Mouse (Mus musculus) adipocyte (in vitro differentiated cells): ENCODE results near the gene Cenpn.

ENCODE experiments used
- DNase-seq: peaks from one replicate; pipeline ENCODE4 v3.0.0-alpha.2; 2016; ENCODE audit warnings: low spot score

Gene Cenpn

GRCm38 (mm10) chr8:116942284-116943058 is 20.9 kb downstream of the Cenpn start:
- DNase-seq: peak; percentile 51

DNA sequence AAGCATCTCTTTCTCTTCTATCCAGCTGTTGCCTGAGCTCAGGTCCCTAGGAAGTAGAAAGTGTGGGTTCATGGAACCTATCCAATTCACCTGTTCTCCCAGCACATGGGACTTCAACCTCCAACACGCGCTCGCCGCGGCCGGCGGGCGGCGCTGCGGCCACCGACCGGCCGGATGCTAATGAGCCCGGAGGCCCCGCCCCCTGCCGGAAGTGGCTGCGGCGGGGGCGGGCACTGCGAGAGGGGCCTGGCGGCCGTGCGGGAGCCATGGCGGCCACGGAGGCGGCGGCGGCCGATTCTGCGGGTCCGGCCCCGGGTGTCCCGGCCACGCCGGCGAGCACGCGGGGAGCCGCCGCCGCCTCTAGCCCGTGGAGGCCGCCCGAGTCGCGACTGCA is 21.6 kb downstream of the Cenpn start, which contains the start of gene Atmin:
Gene Atmin, plus strand, starts transcription at position 233 of the 394 bp plus-strand sequence.
- DNase-seq: peak; percentile 88

DNA sequence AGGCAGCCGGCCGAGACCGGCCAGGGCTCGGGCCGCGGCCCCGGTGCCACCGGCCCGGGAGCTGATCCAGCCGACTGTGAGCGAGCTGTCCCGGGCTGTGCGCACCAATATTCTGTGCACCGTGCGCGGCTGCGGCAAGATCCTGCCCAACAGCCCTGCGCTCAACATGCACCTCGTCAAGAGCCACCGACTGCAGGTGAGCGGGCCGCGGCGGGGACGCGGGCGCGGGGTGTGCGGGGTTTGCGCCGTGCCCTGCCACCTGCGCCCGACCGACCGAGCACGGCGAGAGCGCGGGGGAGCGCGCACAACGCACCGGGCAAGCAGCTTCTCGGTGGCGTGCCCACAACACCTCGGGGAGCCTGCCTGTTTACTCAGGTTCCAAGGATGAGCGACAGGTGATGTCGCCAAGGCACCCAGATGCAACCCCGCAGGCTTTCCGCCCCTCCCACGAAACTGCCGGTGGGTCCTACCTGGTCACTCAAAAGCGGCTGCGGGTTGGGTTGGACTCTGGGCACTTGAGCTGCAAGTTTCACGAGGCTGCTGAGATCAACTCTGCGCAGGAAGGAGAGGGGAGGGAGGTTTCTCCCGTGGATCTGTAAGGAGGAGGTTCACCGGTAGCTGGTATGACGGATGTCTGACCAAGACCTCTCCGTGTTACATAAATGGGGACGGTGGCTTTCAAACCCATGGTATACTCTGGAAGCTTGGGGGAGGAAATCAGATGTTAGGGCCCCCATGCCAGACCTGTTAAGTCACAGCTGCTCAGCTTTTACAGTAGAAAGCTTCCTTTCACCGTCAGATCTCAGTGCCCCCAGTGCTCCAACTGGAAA is 22.2 kb downstream of the Cenpn start:
- DNase-seq: peak; percentile 44

DNA sequence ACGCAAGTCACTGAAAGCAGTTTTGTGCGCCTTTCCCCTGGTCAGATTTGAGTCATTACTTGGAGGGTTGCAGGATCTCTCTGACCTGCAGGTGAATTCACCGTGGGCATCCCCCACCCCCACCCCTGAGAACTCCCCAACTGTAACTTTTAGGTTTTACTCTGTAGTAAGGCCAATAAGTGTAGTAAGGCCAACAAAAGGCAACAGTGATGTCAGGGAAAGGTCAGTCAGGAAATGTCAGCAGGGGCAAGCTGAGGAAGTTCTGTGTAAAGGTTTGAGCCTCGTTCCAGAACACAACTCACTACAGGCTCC is 22.8 kb downstream of the Cenpn start:
- no peak for DNase-seq

DNA sequence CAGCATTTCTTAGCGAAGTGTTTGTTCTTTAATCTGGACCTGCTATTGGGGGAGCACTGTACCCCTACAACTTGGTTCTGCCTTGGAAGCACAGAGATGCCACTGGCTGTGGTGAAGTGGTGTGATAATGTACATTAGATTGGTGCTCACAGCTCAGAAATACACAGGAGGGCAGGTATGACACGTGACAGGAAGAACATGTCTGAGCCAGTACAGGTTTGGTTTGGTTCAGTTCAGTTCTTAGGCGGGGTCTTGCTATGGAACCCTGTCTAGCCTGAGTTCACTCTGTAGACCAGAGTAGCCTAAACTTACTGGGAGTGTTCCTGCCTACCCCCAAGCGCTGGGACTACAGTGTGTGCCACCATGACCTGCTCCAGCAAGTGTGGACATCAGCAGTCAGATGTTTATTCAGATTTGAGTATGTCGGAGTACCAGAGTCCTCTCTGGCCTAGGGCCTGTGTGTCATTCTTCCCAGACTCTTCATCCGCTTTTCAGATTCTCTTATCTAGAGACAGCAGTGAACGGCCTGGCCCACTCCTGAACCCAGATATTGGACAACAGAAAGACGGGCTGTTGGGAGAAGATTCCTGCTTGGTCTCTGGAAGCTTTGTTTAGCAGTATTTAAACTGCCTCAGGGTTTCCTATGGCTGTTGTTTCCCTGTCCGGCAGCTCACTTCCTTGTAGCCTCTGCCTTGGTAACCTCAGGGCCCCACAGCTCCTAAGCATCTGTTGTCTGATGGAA is 23.8 kb downstream of the Cenpn start:
- DNase-seq: no peak

GRCm38 (mm10) chr8:116946268-116946838 is 24.8 kb downstream of the Cenpn start:
- no peak for DNase-seq

DNA sequence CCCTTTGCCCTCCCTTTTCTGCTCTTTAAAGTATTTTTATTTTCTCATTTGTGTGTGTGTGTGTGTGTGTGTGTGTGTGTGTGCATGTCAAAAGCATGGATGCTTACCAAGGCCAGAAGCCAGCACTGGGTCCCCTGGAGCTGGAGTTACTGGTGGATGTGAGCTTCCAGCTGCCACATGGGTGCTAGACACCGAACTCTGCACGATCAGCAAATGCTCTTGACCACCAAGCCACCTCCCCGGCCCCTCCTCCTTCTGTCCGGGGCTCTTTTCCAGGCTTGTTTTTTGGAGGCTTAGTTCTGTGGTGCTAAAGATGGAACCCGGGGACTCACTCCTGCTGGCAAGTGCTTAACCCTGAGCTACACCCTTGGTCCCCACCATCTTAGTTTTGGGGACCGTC is 25.3 kb downstream of the Cenpn start:
- no peak for DNase-seq

DNA sequence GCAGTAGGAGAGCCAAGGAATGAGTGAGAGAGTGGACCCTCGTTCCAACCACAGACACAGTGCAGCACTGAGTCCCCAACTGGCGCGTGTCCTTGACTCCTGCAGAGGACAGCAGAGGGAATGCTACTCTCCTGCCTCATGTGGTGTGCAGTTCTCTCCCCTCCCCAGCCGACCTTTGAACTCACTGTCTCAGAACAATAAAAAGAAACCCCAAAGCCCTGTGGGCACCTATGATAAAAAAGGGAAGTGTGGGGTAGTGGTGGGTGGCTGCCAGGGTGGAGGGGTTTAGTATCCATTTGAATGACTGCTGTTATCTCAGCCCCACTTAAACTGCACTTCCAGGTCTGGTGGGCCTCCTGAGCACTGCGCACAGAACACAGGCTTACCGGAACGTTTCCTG is 26.1 kb downstream of the Cenpn start:
- DNase-seq: no peak

- DNase-seq: peak; percentile 48
These were observed 29.8 kb downstream of the Cenpn start for GRCm38 (mm10) chr8:116951369-116951768.

DNA sequence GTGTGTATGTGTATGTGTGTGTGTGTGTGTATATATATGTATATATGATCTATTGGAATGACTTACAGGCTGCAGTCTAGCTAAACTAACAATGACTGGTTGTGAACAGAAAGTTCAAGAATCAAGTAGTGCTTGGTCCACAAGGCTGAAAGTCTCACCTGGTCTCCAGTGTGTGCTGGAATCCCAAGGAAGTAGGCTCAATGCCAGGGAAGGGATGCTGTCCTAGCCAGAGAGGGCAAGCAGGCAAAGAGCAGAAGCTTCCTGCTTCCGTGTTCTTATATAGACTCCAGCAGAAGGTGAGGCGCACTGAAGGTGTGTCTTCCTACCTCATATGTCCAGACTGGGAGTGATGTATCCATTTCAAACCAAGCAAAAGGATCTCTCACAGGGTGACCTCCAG is 30.2 kb downstream of the Cenpn start:
- no peak for DNase-seq

- DNase-seq: no peak
These were observed 30.9 kb downstream of the Cenpn start for GRCm38 (mm10) chr8:116952428-116952827.

DNA sequence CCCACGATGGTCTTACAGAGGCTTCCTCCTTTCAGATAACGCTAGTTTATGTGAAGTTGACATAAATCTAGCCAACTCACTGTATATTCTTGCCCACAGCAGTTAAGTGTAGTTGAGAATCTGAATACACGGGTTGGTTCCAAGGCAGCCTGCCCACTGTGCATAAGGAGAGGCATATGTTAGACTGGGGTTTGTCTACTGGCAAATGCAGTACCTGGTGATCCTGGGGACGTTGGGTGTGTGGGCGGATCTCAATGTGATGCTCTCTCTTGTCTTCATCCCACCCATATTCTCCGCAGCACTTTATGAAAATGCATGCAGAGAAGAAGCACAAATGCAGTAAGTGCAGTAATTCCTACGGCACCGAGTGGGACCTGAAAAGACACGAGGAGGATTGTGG is 32.9 kb downstream of the Cenpn start:
- no peak for DNase-seq

- DNase-seq: peak; percentile 55
These were observed 48.0 kb downstream of the Cenpn start for GRCm38 (mm10) chr8:116969531-116969930.

DNA sequence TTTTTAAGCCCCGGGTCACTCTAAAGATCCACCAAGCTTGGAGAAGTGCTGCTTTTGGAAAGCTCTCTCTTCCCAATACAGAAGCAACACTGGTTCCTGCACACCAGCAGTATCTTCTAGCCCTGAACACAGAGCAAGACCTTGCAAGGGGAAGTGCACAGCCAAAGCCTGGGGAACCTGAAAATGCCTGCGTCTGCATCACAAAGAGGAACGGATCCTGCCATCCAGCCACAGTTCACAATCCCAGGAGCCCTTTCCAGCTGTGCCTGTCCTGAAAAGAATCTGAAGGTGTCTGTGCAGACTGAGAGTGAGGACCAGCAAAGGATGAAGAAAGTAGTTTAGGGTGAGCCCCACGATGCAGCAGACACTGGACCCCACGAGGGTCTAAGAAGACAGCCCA is 53.5 kb downstream of the Cenpn start:
- DNase-seq: no peak

- DNase-seq: no peak
These were observed 54.1 kb downstream of the Cenpn start for GRCm38 (mm10) chr8:116975606-116976005.

DNA sequence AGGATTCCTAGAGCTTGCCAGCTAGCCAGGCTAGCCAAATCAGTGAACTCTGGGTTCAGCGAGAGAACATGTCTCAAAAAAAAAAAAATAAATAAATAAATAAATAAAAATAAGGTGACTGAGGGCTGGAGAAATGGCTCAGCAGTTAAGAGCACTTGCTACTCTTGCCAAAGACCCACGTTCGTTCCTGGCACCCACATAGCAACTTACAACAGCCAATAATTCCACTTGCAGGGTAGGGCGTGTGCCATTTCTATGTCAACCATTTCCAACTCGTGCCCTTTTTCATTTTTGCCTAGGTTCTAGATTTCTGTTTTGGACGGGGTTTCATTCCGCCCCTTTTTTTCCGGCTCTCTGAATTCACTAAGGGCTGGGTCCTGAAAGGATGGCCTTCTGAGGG is 56.5 kb downstream of the Cenpn start:
- DNase-seq: no peak

GRCm38 (mm10) chr8:116978631-116979256 is 57.2 kb downstream of the Cenpn start, which contains the start of gene 1700030J22Rik:
Gene 1700030J22Rik (minus strand): TSS chr8:116978959.
- DNase-seq: peak; percentile 100

DNA sequence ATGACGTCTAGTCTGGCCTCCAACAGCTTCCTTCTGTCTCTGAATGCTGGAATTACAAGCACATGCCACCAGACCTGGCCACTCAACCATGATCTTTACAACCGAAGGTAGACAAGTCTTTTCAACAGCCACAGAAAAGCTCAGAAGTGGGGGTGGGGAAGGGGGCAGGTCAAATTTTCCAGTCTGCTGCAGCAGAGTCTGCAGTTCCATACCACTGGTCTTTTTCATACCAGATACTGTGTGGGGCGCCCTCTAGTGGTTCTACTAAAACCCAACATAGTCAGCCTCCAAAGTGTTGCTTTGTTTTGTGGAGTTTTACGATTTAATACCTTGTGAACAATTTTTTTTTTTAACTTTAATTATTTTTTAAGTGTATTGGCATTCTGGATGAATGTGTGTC is 58.6 kb downstream of the Cenpn start:
- peak; percentile 89 for DNase-seq

GRCm38 (mm10) chr8:116989842-116990241 is 68.3 kb downstream of the Cenpn start:
- no peak for DNase-seq
